Mouse (Mus musculus) C2C12 (cell line): ENCODE data around the gene Mpzl1.

ENCODE experiments used
- CEBPB ChIP-seq: IDR thresholded peaks from one replicate; pipeline ENCODE4 v1.6.1; 2011; ENCODE audit warnings: low read depth, mild to moderate bottlenecking, control low read depth, moderate library complexity
- CTCF ChIP-seq: IDR thresholded peaks from one replicate; pipeline ENCODE4 v1.5.1; 2011; ENCODE audit not compliant: control insufficient read depth, insufficient read depth, insufficient read length
- MAX ChIP-seq: IDR thresholded peaks from one replicate; pipeline ENCODE4 v1.6.1; 2011; ENCODE audit warnings: mild to moderate bottlenecking, control low read depth
- MYOD1 ChIP-seq: IDR thresholded peaks from one replicate; pipeline ENCODE4 v1.6.1; 2011; ENCODE audit warnings: low read depth; ENCODE audit not compliant: control insufficient read depth, insufficient read length
- MYOG ChIP-seq: IDR thresholded peaks from one replicate; pipeline ENCODE4 v1.6.1; 2011; ENCODE audit not compliant: control insufficient read depth, insufficient read length; ENCODE audit errors: extremely low read depth
- USF1 ChIP-seq: IDR thresholded peaks from one replicate; pipeline ENCODE4 v1.6.1; 2011; ENCODE audit warnings: low read depth, mild to moderate bottlenecking, control low read depth, moderate library complexity

DNA sequence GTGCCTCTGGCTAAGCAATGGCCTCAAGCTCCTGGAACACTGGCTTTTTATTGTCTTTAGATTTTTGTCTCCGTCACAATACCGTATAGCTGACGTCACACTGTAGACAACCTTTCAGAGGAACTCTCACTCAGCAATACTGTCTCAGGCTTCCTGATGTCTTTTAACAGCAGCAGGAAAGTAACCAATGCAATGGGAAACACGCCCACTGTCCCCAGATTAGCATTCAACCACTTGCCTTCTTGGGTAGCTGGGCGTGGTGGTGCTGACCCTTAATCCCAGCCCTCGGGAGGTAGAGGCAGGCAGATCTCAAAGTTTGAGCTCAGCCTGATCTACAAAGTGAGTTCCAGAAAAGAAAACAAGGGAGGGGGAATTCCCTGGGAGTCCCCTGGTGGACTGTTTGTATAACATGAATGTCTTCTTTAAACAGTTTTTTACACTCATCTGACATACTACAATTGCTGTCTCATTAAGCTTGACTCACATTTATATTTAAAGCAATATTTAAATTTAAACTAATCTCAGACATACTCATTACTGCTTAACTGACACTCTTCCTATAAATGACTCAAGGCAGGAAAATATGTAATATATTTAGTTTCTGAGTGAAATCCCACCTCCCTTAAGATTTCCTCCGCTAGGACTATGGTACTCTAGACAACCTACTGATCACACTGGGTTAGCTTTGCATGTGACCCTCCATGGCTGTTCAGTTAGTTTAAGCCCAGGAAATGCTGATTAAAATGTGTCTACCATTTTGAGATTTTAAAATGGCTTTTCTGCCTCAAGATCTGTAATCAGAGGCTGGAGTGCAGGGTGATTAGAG is 24.6 kb downstream of the Mpzl1 start:
- TF ChIP-seq CTCF: no peak
- TF ChIP-seq USF1: no peak
- TF ChIP-seq MAX: no peak
- no peak for TF ChIP-seq MYOD1
- no peak for TF ChIP-seq CEBPB
- no peak for TF ChIP-seq MYOG
